In genomic region chr2:102132945-102133558, GRCm38 (mm10) we compare ENCODE assay signal across 11 mouse cellular contexts. TPM values are rescaled to one million over a fixed set of nuclear protein-coding genes. Genes with fewer than 3 reads are reported as not detected.
DNase-seq lines count a peak whose midpoint lies in the region; ATAC-seq and TF ChIP-seq lines count a peak whose summit lies in the region.
"Had no signal": no experiment of that assay in that cellular context is flagged by ENCODE, and none has a peak within 500 bp of the region (broad histone marks: within the 10 kb centered on the region; RNA-seq: fewer than 3 reads in every experiment).

No protein-coding gene starts in this region.

- H3K4me3 ChIP-seq in left cerebral cortex, adult 2 months, result no peak overlapping the region
- no peak overlapping the region for H3K4me3 ChIP-seq in kidney, embryonic 14.5 days (ENCODE audit: low read length)
- H3K4me3 ChIP-seq in liver, embryonic 12.5 days, result no peak overlapping the region
- H3K4me3 ChIP-seq in stomach, postnatal 0 days (ENCODE audit: low read depth, low read length), result no peak overlapping the region

- 22% methylated on average over 10 of the region's 10 CpGs for WGBS in kidney, embryonic 14.5 days
- 50% methylated on average over 10 of the region's 10 CpGs for WGBS in liver, embryonic 12.5 days (ENCODE audit: insufficient replicate concordance)
- WGBS in stomach, postnatal 0 days, result 39% methylated on average over 10 of the region's 10 CpGs

- TF ChIP-seq CTCF in left cerebral cortex, adult 2 months (IDR thresholded peaks at IDR 0.05), result no peak
- TF ChIP-seq CTCF in stomach, postnatal 0 days (IDR thresholded peaks at IDR 0.05; ENCODE audit: low read depth), result no peak

- peak overlapping the region; percentile 87 for H3K27ac ChIP-seq in left cerebral cortex, adult 2 months
- H3K27ac ChIP-seq in kidney, embryonic 14.5 days (ENCODE audit: low read depth, low read length), result no peak overlapping the region
- peak overlapping the region; percentile 68 for H3K27ac ChIP-seq in liver, embryonic 12.5 days
- peak overlapping the region; percentile 74 for H3K27ac ChIP-seq in stomach, postnatal 0 days (replicated peaks)

- intact Hi-C loops in left cerebral cortex, adult 2 months (cut with DNase I), result loop anchor here (5.0 kb wide), 1 partner anchor 54 kb away; the partner anchor contains the start of gene Ldlrad3

- H3K9ac ChIP-seq in kidney, embryonic 14.5 days (ENCODE audit: low read depth, low read length), result no peak overlapping the region
- H3K9ac ChIP-seq in liver, embryonic 12.5 days, result no peak overlapping the region
- 0 out of 2 replicates have a peak overlapping the region, but pooled peaks have one; percentile 27 for H3K9ac ChIP-seq in stomach, postnatal 0 days (ENCODE audit: low read length)

- no peaks in the 10 kb centered on the region for H3K27me3 ChIP-seq in kidney, embryonic 14.5 days (ENCODE audit: control insufficient read depth, insufficient read depth, low read length)
- no peaks in the 10 kb centered on the region for H3K27me3 ChIP-seq in liver, embryonic 12.5 days (replicated peaks)
- H3K27me3 ChIP-seq in stomach, postnatal 0 days (ENCODE audit: control insufficient read depth, insufficient read depth, low read length), result no peaks in the 10 kb centered on the region
- H3K27me3 ChIP-seq: CH12.LX had no signal

- H3K36me3 ChIP-seq in kidney, embryonic 14.5 days (ENCODE audit: control insufficient read depth, insufficient read depth, low read length), result no peaks in the 10 kb centered on the region
- H3K36me3 ChIP-seq in liver, embryonic 12.5 days, result no peaks in the 10 kb centered on the region
- no peaks in the 10 kb centered on the region for H3K36me3 ChIP-seq in stomach, postnatal 0 days (ENCODE audit: control insufficient read depth, insufficient read depth, low read length)

- no peak overlapping the region for H3K4me2 ChIP-seq in kidney, embryonic 14.5 days (replicated peaks; ENCODE audit: low read depth, low read length)
- H3K4me2 ChIP-seq in liver, embryonic 12.5 days, result 0 out of 2 replicates have a peak overlapping the region, but pooled peaks have one; percentile 6
- peak overlapping the region; percentile 14; the same call in 1 of the 2 replicates for H3K4me2 ChIP-seq in stomach, postnatal 0 days (replicated peaks; ENCODE audit: low read depth)

- no peaks in the 10 kb centered on the region for H3K9me3 ChIP-seq in kidney, embryonic 14.5 days (ENCODE audit: control insufficient read depth, low read length)
- H3K9me3 ChIP-seq in liver, embryonic 12.5 days (replicated peaks), result no peaks in the 10 kb centered on the region
- H3K9me3 ChIP-seq in stomach, postnatal 0 days (ENCODE audit: control insufficient read depth, low read length), result no peaks in the 10 kb centered on the region

- peaks cover 19% of the 10 kb centered on the region for H3K4me1 ChIP-seq in kidney, embryonic 14.5 days (ENCODE audit: control insufficient read depth, insufficient read depth, low read length)
- peaks cover 21% of the 10 kb centered on the region for H3K4me1 ChIP-seq in liver, embryonic 12.5 days
- peaks cover 15% of the 10 kb centered on the region for H3K4me1 ChIP-seq in stomach, postnatal 0 days (replicated peaks; ENCODE audit: control insufficient read depth, insufficient read depth)

- no peak for TF ChIP-seq EP300 in stomach, postnatal 0 days (optimal IDR thresholded peaks at IDR 0.05)

- DNase-seq in left cerebral cortex, adult 2 months (ENCODE audit: extremely low spot score in 1 of 2, low spot score in 2 of 2), result no peak
- no peak for DNase-seq in left cerebral cortex, adult 9 months (ENCODE audit: low spot score in 2 of 2)
- DNase-seq in stomach, postnatal 0 days (ENCODE audit: low spot score), result peak; percentile 77
- no peak for DNase-seq in ovary, postnatal 10 days (ENCODE audit: low spot score)
- DNase-seq in cerebellum, adult 9-11 months, result no peak
- no peak for DNase-seq in adrenal gland, postnatal 4 days (ENCODE audit: low spot score in 2 of 2)
- DNase-seq: cerebellum, postnatal 25 days; gastrocnemius, postnatal 14 days had no signal

- peak; percentile 25; the same call in 1 of the 2 replicates for ATAC-seq in kidney, embryonic 14.5 days (ENCODE audit: low FRiP score, low TSS enrichment)
- peak; percentile 40 for ATAC-seq in liver, embryonic 12.5 days
- ATAC-seq in stomach, postnatal 0 days (ENCODE audit: low FRiP score, low TSS enrichment), result peak; percentile 83

RNA-seq across cellular contexts. Expression of gene Ldlrad3, which starts 53.1 kb away (rescaled TPM):
- 10 to 100 TPM in 1 of 2 experiments, 1 to 10 TPM in 1; 9.1 to 10.3 TPM for total RNA-seq in left cerebral cortex, adult 2 months (2021)
- polyA plus RNA-seq in kidney, embryonic 14.5 days (2014; fragmentation: Nextera tagmentation; extraction: Ambion mirVana), result 19.0 and 39.2 TPM in 2 replicates
- 7.6 and 8.2 TPM in 2 replicates for polyA plus RNA-seq in liver, embryonic 12.5 days (2016; fragmentation: Nextera tagmentation; extraction: Ambion mirVana)
- polyA plus RNA-seq in stomach, postnatal 0 days (2015; fragmentation: Nextera tagmentation; extraction: Ambion mirVana), result 20.5 and 23.4 TPM in 2 replicates
- total RNA-seq in adrenal gland, postnatal 4 days (2021), result 10 to 100 TPM; 13.1 to 16.7 TPM

Comparison
In these comparisons a context has a peak if more than half of its experiments do, and no peak if none do; other contexts are left out.
1. ATAC-seq: peak in every context shown above with its lines; median percentile 83 in stomach, postnatal 0 days; 40 in liver, embryonic 12.5 days; 25 in kidney, embryonic 14.5 days.